Mouse (Mus musculus) thymus, postnatal 14 days (tissue): Measurements from ENCODE around the gene Nadk.

Source experiments
- DNase-seq: peaks from one replicate; pipeline ENCODE4 v3.0.0; 2021

Gene Nadk

DNA sequence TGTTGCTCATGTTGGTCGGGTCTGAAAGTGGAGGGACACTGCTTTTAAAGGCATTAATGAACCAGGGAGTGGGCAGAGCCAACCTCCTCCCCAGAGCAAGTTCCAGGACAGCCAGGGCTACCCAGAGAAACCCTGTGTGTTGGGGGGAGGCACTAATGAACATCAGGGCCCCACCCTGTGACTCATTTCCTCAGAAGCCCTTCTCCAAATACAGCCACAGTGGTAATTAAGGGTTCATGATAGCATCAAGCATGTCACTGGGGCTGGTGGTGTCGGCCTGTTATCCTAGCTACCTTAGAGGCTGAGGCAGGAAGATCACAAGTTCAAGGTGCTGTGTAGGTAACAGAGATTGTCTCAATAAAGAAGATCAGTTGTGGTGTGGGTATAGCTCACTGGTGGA lies 9.3 kb downstream of the Nadk start:
- DNase-seq, result no peak

DNA sequence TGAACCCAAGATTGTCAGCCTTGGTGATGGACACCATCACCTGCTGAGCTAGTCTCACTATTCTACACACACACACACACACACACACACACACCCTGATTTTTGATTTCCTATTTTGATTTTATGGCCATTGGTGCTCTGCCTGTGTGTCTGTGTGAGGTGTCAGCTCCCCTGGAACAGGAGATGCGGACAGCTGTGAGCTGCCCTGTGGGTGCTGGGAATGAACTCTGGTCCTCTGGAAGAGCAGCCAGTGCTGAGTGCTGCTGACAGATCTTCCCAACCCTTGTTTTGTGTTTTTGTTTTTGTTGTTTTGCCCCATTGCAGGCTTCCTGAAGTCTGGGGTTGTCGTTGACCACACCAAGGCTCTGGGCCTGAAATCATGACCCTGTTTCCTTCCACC lies 11.0 kb downstream of the Nadk start:
- DNase-seq, result no peak

DNA sequence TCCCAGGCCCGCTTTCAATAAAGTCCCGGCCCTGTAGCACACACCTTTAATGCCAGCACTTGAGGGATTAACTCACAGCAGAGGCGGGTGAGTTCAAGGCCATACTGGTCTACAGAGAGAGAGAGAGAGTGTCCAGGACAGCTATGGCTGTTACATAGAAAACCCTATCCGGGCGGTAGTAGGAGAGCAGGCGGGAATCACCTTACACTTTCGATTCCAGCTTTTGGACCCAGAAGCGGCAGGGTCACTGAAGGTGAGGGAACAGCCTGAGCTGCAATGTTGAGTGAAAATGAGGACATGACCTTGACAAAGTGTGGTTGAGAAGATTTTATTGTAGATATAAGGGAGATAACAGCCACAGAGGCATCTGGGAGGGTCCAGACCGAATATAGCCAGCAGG lies 11.7 kb downstream of the Nadk start:
- no peak for DNase-seq

DNA sequence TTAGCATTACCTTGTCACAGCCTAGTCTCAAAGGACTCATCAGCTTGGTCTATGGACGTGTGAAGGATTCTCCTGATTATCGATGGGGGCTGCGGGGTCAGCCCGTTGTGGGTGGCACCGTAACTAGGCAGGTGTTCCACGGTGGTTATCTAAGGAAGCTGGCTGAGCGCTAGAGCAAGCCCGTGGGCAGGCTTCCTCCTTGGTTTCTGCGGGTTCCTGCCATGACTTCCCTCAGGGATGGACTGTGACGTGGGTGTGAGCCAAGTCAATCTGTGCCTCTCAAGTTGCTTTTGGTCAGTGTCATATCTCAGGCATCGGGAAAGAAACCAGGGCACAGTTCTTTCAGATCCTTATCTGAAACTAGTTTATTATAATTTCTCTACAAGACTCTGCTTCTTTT lies 12.8 kb downstream of the Nadk start:
- no peak for DNase-seq

DNA sequence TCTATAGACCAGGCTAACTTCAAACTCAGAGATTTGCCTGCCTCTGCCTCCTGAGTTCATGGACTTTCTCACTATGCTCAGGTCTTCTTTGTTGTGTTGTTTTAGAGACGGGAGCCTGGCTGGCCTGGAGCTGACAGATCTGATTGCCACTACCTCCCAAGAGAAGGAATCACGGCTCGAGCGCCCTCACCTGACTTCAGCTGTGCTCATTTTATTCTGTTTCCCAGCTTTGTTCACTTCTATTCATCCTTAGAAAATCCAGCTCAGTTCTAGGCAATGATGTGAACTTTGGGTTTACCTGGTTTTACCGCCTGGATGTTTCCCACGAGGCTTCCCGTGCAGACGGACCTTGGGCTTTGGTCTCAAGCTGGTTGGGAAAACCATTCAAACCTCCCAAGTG lies 13.3 kb downstream of the Nadk start:
- no peak for DNase-seq

DNA sequence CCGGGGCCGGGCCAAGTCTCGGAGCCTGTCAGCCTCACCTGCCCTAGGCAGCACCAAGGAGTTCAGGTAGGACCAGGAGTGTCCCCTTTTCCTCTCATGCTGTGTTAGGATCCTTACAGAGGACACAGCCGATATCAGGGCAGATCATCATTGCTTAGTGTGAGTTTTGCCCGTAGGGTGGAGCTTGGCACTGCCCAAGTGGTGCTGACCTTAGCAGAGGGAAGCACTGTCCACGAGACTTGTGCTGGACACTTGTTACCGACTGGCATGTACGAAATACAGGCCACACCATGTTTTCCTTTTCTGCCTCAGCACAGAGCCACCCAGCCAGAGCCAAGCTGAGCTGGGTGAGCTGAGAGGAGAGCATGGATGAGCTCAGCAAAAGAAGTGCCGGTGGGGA lies 15.0 kb downstream of the Nadk start:
- no peak for DNase-seq

DNA sequence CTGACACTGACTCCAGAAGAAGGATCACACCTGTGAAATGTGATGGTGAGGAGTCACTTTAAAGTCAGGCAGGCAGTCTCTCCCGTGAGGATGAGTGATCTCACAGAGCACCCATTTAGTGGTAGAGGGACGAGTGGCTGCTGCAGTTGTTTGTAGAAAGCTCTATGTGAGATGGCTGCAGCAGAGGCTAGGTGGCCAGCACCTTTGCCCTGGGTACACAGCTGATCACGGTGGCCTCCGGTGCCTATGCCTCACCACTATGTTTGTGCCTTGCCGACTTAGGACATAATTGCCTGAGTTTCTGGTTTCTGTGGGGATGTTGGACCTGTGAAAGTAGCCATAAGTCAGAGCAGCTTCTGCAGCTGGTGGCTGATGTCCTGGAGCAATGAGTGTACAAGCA lies 15.6 kb downstream of the Nadk start:
- no peak for DNase-seq

DNA sequence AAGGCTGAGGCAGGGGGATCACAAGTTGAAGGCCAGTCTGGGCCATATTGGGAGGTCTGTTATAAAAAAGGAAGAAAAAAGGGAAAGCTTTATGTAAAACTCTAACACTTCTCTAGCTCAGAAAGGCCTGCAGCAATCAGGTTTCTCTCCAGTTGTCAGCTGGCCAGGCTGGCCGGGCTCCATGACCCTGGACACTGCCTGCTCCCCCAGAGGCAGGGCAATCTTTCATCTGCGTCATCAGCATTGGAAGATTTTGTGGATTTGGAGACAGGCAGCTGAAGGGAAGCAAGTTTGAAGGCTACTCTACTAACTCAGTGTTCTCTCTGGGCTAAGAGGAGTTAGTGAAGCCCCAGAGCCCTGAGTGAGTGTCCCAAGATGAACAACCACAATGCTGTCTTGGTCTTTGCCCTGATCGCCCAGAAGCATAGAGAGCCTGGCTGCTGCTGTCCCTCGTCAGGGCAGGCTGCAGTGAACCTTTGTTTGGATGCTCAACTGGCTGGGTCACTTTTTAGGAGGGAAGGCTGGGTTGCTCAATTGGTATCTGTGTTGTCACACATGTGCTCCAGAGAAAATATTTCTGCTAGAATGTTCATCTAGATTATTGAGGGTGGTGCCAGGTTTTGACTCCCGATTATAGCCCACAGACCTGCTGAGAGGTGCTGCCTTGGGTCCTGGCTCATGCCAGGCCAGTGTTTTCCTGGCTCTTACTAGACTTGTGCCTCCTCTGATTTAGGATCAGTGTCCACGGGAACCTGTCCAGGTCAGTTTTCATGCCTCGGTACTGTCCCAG lies 16.4 kb downstream of the Nadk start:
- no peak for DNase-seq

DNA sequence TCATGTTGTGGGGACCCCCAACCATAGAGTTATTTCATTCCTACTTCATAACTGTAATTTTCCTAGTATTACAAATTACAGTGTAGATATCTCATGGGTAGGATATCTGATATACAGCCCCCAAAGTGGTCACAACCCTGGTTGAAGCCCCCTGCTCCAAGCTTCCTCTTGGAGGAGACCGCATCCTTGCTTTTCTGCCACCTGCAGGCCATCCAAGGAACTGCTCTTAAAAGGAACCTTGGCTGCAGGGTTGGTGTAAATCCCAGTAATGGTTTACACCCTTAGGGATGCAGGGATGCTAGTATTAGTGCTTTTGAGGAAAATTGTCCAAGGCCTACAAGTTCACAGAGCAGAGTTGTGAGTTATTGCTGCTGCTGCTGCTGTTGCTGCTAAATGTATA lies 18.2 kb downstream of the Nadk start:
- DNase-seq, result peak; percentile 63

DNA sequence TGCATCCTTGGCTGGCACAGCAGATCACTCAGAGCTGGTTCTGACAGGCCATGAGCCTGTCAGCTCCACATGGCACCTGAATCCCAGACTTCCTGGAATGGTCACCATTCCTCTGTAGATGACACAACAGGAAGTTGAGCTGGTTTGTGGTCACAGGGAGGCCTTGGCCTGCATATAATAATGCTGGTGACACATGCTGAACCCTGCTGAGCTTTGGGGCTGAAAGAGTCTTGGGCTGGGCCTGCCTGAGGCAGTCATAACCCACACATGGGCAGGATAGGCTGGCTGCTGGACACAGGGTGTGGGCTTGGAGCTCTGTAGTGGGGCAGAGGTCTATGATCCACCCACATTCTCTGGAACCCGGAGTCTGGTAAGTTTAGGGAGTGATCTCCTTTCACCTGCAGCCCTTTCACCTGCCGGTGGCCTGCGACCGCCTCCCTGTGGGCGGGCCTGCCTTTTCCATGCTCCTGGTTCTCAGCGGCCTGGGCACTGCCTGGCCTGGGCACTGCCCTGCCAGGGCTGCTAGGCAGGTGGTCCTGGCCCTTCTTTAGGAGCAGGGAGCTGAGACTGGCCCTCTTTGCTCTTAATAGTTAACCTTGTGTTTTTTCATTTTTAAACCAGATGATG lies 20.2 kb downstream of the Nadk start:
- DNase-seq, result no peak

DNA sequence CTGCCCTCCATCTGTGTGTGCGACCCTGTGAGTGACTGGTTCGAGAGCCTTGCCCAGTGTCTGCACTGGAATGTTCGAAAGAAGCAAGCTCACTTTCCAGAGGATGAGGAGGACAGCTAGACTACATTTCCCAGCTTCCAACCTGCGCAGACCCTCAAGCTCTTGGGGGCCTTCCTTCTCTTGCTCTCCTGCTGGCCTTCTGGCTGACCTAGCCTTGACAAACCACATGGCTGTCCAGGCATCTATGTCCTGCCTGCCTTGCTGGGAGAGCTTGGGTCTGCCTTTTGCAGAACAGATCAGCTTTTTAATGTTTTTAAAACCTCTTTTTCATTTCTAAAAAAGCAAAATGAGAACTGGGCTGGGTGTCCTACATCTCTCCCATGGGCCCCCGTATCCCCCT lies 27.2 kb downstream of the Nadk start:
- no peak for DNase-seq

DNA sequence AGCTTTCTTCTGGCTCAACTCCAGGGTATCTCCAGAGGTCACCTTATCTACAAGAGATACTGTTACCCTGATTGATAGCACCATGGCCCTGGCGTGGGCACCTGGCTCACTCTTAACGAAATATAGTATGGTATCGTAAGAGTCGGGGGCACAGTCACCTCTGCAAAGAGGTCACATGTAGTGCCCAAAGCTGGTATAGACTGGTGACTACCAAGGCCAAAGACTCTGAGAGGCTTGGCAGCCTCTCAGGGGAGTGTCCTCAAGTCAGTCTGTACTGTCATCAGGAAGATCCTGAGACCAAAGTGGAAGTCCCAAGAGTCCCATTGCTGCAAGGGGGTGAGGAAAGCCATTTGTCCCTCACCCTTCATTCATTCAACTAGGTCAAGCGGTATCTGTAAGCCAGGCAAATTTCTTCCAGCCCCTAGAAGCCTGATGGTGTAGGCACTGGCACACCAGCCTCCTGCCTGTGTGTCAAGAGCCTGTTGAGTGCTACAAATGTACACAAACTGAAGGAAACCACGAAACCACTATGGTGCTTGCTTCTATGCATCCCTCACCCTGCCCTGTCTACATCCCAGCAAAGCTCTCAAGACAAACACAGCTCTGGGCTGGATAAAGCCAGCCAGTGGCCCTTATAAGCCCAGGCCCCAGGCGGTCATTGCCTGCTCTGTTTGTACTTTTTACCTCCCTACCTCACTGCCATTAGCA lies 29.0 kb downstream of the Nadk start:
- DNase-seq, result no peak

DNA sequence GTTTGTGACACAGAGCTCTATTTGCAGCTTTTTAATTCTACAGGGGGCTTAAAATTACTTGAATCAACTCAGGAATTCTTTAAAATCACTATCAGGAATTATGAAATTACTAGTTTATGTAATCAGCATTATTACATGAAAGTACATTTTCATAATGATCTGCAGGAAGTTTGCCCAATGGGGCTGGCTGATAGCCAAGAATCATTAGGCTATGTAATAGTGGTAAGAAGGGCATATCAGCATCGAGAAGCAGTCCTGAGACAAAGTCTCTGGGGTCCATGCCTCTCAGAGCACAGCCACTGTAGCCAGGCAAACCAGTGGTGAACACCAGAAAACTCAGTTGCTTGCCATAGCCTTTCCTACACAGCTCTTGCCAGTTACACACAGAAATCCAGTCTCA lies 31.6 kb downstream of the Nadk start:
- no peak for DNase-seq

DNA sequence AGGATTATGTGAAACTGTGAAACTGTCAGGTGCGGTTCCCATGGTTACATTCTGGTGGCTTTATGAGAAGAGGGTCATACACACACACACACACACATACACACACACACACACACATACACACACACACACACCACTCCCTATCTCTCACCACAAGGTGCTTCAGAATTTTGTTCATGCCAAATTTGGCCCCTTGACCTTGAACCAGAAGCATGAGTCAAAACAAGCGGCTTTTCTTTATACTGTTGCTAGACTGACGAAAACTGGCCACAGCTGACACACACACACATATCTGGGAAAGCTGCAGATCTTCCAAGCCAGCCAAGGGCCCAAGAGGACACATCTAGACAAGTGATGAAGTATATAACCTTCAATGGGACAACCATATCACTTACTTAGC lies 33.6 kb downstream of the Nadk start:
- no peak for DNase-seq

DNA sequence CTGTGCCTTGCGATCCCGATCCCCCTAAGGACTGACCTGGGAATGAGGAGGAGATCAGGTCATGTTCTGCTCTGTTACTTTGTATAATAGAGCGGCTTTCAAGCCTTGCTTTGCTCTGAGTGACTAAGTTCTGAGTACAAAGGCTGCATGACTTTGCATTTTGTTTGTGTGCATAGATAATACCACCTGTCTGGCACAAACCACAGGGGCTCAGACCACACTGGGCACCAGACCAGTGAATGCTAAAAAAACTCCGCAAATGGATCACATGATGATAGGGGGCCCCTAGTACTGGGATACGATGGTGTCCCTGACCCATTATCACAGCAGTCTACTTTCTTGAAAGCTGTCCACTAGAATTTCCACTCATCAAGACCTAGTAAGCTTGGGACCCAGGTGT lies 34.4 kb downstream of the Nadk start:
- no peak for DNase-seq

DNA sequence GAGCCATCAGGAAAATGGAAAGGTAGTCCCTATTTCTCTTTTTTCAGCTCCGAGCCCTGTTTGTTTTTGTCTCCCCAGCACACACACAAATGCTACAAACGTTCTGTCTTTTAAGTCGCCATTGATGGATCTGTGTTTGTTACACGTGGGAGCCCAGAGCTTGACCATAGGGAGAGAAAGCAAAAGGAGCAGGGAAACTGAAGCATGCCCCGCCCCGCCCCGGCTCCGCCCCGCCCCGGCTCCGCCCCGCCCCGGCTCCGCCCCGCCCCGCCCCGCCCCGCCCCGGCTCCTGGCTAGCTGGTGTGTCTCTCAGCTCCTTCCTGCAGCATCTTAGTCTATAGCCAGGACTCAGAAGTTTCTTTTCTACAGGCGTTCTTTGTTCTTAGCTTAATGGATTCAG lies 36.4 kb downstream of the Nadk start:
- no peak for DNase-seq

DNA sequence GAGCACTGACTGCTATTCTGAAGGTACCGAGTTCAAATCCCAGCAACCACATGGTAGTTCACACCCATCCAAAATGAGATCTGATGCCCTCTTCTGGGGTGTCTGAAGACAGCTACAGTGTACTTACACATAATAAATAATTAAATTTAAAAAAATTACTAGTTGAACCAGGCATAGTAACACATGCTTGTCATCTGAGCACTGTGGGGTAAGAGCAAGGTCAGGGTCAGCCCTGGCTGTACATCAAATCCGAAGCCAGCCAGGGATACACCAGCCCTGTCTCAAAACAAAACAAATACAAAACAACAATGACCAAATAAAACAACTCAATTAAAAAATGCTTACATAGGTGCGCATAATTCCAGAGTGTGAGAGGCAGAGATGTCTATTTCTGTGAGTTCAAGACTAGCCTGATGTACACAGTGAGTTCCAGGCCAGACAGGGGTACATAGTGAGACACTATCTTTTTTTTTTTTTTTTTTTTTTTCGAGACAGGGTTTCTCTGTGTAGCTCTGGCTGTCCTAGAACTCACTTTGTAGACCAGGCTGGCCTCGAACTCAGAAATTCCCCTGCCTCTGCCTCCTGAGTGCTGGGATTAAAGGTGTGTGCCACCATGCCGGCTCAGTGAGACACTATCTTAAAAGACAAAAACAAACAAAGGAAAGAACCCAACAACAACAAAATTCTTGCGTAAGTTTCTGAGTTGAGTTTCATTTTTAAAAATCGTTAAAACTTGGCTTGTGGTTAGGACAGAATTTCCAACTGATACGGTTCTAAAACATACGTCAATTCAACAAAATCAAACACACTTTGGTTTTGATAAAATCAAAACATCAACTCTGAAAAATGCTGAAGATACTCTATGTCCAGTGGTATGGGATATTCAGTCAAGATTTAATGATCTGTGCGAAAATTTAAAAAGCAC lies 38.0 kb downstream of the Nadk start:
- no peak for DNase-seq

DNA sequence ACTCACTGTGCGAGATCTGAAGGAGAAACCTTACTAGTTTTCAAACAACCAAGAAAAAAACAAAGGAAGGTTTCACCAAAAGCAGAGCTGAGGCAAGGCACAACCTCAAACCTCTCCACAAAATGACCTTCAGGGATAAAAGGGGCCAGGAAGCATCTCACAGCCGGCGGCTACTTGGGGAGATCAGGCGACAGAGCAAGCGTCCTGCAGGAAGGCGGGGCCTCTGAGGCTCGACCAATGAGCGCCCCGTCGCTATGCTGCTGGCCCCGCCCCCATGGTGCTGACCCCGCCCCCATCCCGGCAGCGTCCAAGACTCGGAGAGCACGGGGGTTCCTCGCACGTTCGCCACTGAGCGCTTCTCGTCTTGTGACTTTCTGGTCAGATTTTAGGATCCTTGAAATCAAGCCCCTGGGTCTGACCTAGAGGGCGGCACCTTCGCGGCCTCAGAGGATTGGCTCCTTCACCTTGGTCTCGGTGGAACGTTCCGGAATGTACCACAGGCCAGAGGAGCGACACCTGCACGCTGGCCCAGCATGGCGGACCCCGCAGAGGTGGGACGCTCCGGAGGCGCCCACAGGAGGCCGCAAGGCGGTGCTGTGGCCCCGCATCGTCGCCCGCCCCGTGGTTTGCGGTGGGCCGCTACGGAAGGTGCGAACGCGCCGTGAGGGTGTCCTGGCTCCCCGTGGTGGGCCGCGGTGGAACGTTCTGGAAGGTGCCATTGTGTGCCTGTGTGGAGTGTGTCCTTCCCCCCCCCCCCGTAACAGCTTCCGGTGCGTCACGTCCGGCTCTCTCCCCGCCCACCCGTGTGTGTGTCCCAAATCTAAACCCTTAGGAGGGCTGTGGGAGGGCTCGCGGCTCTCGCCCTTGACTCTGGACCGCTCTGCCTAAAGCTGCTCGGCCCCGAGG lies 39.2 kb downstream of the Nadk start, which contains the start of gene Slc35e2:
Gene Slc35e2 (plus strand): TSS at position 326 of the 906 bp plus-strand sequence.
- peak; percentile 95 for DNase-seq

DNA sequence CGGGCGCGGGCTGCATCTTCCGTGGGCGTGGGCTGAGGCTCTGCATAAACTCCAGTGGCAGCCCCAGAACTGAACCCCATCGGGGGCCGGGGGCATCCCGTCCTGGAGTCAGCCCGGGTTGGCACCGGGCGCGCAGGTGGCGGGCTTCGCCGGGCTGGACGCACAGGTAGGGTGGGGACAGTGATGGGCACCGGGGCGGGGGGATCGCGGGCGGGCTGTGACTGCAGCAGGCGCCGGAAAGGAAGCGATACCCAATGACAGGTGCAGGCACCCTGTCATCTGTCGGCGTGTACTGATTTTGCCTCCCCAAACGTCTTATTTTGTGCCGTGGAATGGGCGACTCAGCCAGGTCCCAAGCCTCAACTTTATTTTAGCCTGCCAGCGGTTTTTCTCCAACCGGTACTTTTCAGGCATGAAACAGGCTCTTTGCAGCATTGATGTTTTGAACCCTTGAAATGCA lies 39.8 kb downstream of the Nadk start:
- DNase-seq, result no peak

DNA sequence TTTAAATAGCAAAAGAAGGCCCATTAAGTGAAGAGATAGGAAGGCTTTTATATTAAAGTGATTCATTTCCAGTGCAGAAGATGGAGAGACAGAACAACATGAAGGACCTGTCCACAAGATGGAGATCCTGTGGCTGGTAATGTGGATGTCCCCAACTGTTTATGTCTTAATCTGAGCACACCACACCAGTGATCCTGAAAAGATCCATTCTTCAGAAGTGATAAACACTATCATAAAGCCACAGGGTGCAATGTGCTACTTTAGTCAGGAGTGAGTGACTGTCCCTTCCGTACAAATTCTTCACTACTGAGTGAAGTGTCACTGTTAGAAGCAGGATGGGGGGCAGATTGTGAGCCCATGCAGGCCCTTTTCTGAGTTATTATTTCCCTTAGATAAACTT lies 40.6 kb downstream of the Nadk start:
- DNase-seq, result no peak

DNA sequence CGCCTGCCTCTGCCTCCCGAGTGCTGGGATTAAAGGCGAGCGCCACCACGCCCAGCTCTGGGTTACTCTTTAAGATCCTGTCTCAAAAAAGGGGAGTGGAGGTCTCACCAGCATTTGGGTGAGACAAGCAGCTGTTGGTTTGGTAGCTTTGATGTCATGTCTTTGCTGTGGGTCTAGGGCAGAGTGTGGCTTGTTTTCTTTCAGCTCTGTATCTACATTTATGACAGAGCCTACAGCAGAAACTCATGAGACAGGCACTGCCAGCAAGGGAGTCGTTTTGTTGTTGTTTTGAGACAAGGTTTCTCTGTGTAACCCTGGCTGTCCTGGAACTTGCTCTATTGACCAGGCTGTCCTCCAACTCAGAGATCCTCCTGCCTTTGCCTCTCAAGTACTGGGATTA lies 41.6 kb downstream of the Nadk start:
- no peak for DNase-seq

DNA sequence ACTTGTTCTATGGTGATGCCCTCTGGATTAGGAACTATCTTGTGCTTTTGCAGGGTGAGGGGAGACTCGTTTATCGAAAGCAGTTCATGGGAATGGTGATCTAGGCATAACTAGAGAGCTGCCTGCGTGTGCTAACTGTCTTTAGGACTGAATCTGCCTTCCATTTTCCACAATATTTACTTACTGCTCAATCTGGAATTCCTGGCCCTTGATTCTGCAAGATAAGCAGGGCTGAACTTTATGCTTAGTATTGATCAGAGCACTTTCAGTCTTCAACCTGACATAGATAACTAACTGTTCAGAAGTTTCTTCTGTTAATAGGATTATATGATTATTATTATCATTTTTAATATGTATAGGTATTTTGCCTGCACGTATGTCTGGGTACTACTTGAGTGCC lies 43.0 kb downstream of the Nadk start:
- DNase-seq, result no peak
